Mouse (Mus musculus): ENCODE results near the gene Stox2.

Gene Stox2

GRCm38 (mm10) chr8:47305880-47306279 lies 140.3 kb downstream of the Stox2 start:
- intact Hi-C loops (cut with DNase I), result no loop called here

- intact Hi-C loops (cut with DNase I), result no loop called here
Measured at GRCm38 (mm10) chr8:47298460-47298859, 147.7 kb downstream of the Stox2 start.

GRCm38 (mm10) chr8:47289641-47290040 lies 156.5 kb downstream of the Stox2 start:
- intact Hi-C loops (cut with DNase I), result no loop called here

GRCm38 (mm10) chr8:47288866-47289541 lies 157.2 kb downstream of the Stox2 start:
- intact Hi-C loops (cut with DNase I), result no loop called here

- intact Hi-C loops (cut with DNase I), result no loop called here
Measured at GRCm38 (mm10) chr8:47288131-47288865, 157.9 kb downstream of the Stox2 start.

GRCm38 (mm10) chr8:47287641-47288130 lies 158.5 kb downstream of the Stox2 start:
- intact Hi-C loops (cut with DNase I), result no loop called here

GRCm38 (mm10) chr8:47287201-47287621 lies 159.0 kb downstream of the Stox2 start:
- intact Hi-C loops (cut with DNase I), result no loop called here

- intact Hi-C loops (cut with DNase I), result no loop called here
Measured at GRCm38 (mm10) chr8:47286081-47286700, 160.0 kb downstream of the Stox2 start.

GRCm38 (mm10) chr8:47285435-47285834 lies 160.7 kb downstream of the Stox2 start:
- intact Hi-C loops (cut with DNase I), result no loop called here

GRCm38 (mm10) chr8:47284329-47285326 lies 161.5 kb downstream of the Stox2 start:
- intact Hi-C loops (cut with DNase I), result no loop called here

GRCm38 (mm10) chr8:47279898-47280297 lies 166.3 kb downstream of the Stox2 start:
- intact Hi-C loops (cut with DNase I), result no loop called here

- intact Hi-C loops (cut with DNase I), result no loop called here
Measured at GRCm38 (mm10) chr8:47278211-47278610, 168.0 kb downstream of the Stox2 start.

- intact Hi-C loops (cut with DNase I), result no loop called here
Measured at GRCm38 (mm10) chr8:47268931-47269330, 177.2 kb downstream of the Stox2 start.

GRCm38 (mm10) chr8:47268062-47268822 lies 177.9 kb downstream of the Stox2 start:
- intact Hi-C loops (cut with DNase I), result no loop called here

GRCm38 (mm10) chr8:47263070-47263843 lies 182.9 kb downstream of the Stox2 start:
- intact Hi-C loops (cut with DNase I), result no loop called here

- intact Hi-C loops (cut with DNase I), result no loop called here
Measured at GRCm38 (mm10) chr8:47260751-47261474, 185.2 kb downstream of the Stox2 start.

- intact Hi-C loops (cut with DNase I), result no loop called here
Measured at GRCm38 (mm10) chr8:47250832-47251231, 195.3 kb downstream of the Stox2 start.

GRCm38 (mm10) chr8:47245116-47245515 lies 201.0 kb downstream of the Stox2 start:
- intact Hi-C loops (cut with DNase I), result no loop called here

GRCm38 (mm10) chr8:47244202-47244601 lies 202.0 kb downstream of the Stox2 start:
- intact Hi-C loops (cut with DNase I), result no loop called here

Measured in adrenal gland (tissue).